Mouse (Mus musculus) myocyte (in vitro differentiated cells): ENCODE measurements around the gene Parp3.

Experiments
- CEBPB ChIP-seq: IDR thresholded peaks from 2 replicates; pipeline ENCODE4 v1.6.1; 2011; ENCODE audit warnings: mild to moderate bottlenecking, moderate library complexity; ENCODE audit not compliant: poor library complexity, insufficient read depth, severe bottlenecking
- E2F4 ChIP-seq: IDR thresholded peaks from one replicate; pipeline ENCODE4 v1.6.1; 2011; ENCODE audit warnings: mild to moderate bottlenecking, control low read depth, moderate library complexity; ENCODE audit not compliant: insufficient read depth
- MAX ChIP-seq: IDR thresholded peaks from one replicate; pipeline ENCODE4 v1.6.1; 2011; ENCODE audit warnings: low read depth, mild to moderate bottlenecking, control low read depth
- MYOD1 ChIP-seq, 3 experiments: IDR thresholded peaks; one replicate each; pipeline ENCODE4 v1.6.1; 2011; ENCODE audit warnings: control low read depth in 2 of 3, low read depth in 2 of 3, mild to moderate bottlenecking in 2 of 3, moderate library complexity in 1 of 3; ENCODE audit not compliant: insufficient read length in 2 of 3, control insufficient read depth in 1 of 3
- MYOG ChIP-seq, 3 experiments: IDR thresholded peaks; one replicate each; pipeline ENCODE4 v1.6.1; 2011; ENCODE audit warnings: control low read depth in 2 of 3, low read depth in 2 of 3, mild to moderate bottlenecking in 2 of 3; ENCODE audit not compliant: insufficient read length in 2 of 3, control insufficient read depth in 1 of 3, insufficient read depth in 1 of 3
- POLR2A ChIP-seq: IDR thresholded peaks from one replicate; pipeline ENCODE4 v1.6.1; 2011; ENCODE audit warnings: low read depth, mild to moderate bottlenecking, control low read depth, moderate library complexity; ENCODE audit not compliant: insufficient read length
- POLR2AphosphoS2 ChIP-seq: IDR thresholded peaks from one replicate; pipeline ENCODE4 v1.6.1; 2011; ENCODE audit warnings: low read depth, control low read depth; ENCODE audit not compliant: insufficient read length
- REST ChIP-seq: IDR thresholded peaks from one replicate; pipeline ENCODE4 v1.6.1; 2011; ENCODE audit warnings: mild to moderate bottlenecking, control low read depth, moderate library complexity; ENCODE audit not compliant: insufficient read depth, insufficient read length
- SRF ChIP-seq: IDR thresholded peaks from one replicate; pipeline ENCODE4 v1.6.1; 2011; ENCODE audit warnings: low read depth; ENCODE audit not compliant: control insufficient read depth, insufficient read length
- TCF12 ChIP-seq: IDR thresholded peaks from one replicate; pipeline ENCODE4 v1.6.1; 2011; ENCODE audit warnings: mild to moderate bottlenecking, control low read depth; ENCODE audit not compliant: poor library complexity, insufficient read depth, severe bottlenecking
- TCF3 ChIP-seq: IDR thresholded peaks from one replicate; pipeline ENCODE4 v1.6.1; 2011; ENCODE audit warnings: low read depth, control low read depth; ENCODE audit not compliant: insufficient read length
- USF1 ChIP-seq: IDR thresholded peaks from one replicate; pipeline ENCODE4 v1.6.1; 2011; ENCODE audit warnings: low read depth, mild to moderate bottlenecking, control low read depth, moderate library complexity

DNA sequence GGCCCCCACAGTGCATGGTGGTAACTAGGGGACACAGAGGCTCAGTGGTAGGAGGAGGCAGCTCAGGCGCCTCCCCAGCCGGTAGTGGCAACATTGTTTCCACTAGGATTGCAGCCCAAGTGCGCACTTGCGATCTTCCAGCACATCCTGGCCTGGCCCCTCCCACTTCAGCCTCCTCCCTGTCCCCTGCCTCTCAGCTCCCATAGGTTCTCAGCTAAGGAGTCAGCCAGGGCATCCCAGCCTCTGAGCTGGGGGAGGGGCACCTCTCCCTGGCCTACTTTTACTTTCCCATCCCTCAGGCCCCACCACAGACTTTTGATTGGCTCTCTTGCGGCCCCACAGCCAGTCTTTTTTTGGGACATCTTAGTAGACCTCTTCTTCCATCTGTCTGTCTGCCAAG lies 4.9 kb downstream of the Parp3 start:
- TF ChIP-seq USF1 (no peak), POLR2A (no peak), POLR2AphosphoS2 (peak; percentile 64), TCF3 (no peak), REST (no peak), MAX (no peak), TCF12 (no peak), E2F4 (no peak), CEBPB (no peak), MYOD1 (IDR thresholded peaks at IDR 0.05; ENCODE audit: control insufficient read depth in 1 of 3, insufficient read length in 2 of 3, low read depth in 2 of 3) (no peak), MYOG (IDR thresholded peaks at IDR 0.05; ENCODE audit: control insufficient read depth in 1 of 3, insufficient read depth in 1 of 3, insufficient read length in 2 of 3, low read depth in 2 of 3) (no peak), SRF (no peak)
